Mouse (Mus musculus): ENCODE data around the gene Camk2g. TPM values are rescaled to one million over a fixed set of nuclear protein-coding genes. Genes with fewer than 3 reads are reported as not detected.

Gene Camk2g
- polyA plus RNA-seq, 2 experiments, result 3.9 to 5.4 TPM

- no peak overlapping the region for H3K27ac ChIP-seq
- H3K36me3 ChIP-seq (replicated peaks; ENCODE audit: control insufficient read depth, insufficient read depth, low read depth), result peaks cover 30% of the 10 kb centered on the region
- TF ChIP-seq EP300 (IDR thresholded peaks at IDR 0.05; ENCODE audit: low read depth) (no peak), CTCF (IDR thresholded peaks at IDR 0.05; ENCODE audit: low read depth) (peak; percentile 69)
- DNase-seq (ENCODE audit: low read depth in 3 of 3, low spot score in 3 of 3) (no peak), ATAC-seq (ENCODE audit: insufficient read depth) (no peak)
- H3K4me3 ChIP-seq (ENCODE audit: insufficient read depth in 1 of 2, low read depth in 2 of 2, low read length in 2 of 2), result peak overlapping the region in 1 of 2 experiments; percentile 72; a peak in 2 of 4 replicates
- H3K9ac ChIP-seq (replicated peaks), result no peak overlapping the region
- H3K4me2 ChIP-seq (ENCODE audit: low read depth), result peak overlapping the region; percentile 80
- no peaks in the 10 kb centered on the region for H3K27me3 ChIP-seq (ENCODE audit: control insufficient read depth, insufficient read depth, low read length)
- H3K4me1 ChIP-seq (replicated peaks; ENCODE audit: control insufficient read depth in 2 of 2, insufficient read depth in 2 of 2, low read length in 1 of 2), result peaks cover 28 to 35% of the 10 kb centered on the region in 2 experiments
- no peaks in the 10 kb centered on the region for H3K9me3 ChIP-seq (ENCODE audit: control insufficient read depth, low read length)
- 29% methylated on average over 1 of the region's 1 CpGs for WGBS (ENCODE audit: insufficient replicate concordance)
Observed at GRCm38 (mm10) chr14:20696986-20697385, 96.9 kb downstream of the Camk2g start.

GRCm38 (mm10) chr14:20695761-20696520, 97.9 kb downstream of the Camk2g start:
- peaks cover 38% of the 10 kb centered on the region for H3K36me3 ChIP-seq (replicated peaks; ENCODE audit: control insufficient read depth, insufficient read depth, low read depth)
- ATAC-seq (ENCODE audit: insufficient read depth) (peak; percentile 0; the same call in 1 of the 2 replicates), DNase-seq (ENCODE audit: low read depth in 3 of 3, low spot score in 3 of 3) (no peak)
- no peaks in the 10 kb centered on the region for H3K27me3 ChIP-seq (ENCODE audit: control insufficient read depth, insufficient read depth, low read length)
- H3K4me3 ChIP-seq (ENCODE audit: insufficient read depth in 1 of 2, low read depth in 2 of 2, low read length in 2 of 2), result peak overlapping the region; percentile 72 to 74
- peak overlapping the region; percentile 80 for H3K4me2 ChIP-seq (ENCODE audit: low read depth)
- peaks cover 22 to 27% of the 10 kb centered on the region in 2 experiments for H3K4me1 ChIP-seq (replicated peaks; ENCODE audit: control insufficient read depth in 2 of 2, insufficient read depth in 2 of 2, low read length in 1 of 2)
- TF ChIP-seq EP300 (IDR thresholded peaks at IDR 0.05; ENCODE audit: low read depth) (no peak), CTCF (IDR thresholded peaks at IDR 0.05; ENCODE audit: low read depth) (no peak)
- peak overlapping the region; percentile 87 for H3K9ac ChIP-seq (replicated peaks)
- H3K9me3 ChIP-seq (ENCODE audit: control insufficient read depth, low read length), result no peaks in the 10 kb centered on the region
- 22% methylated on average over 27 of the region's 27 CpGs for WGBS (ENCODE audit: insufficient replicate concordance)
- H3K27ac ChIP-seq, result peak overlapping the region; percentile 11; the same call in 1 of the 2 replicates

- Histone ChIP-seq H3K36me3 (replicated peaks; ENCODE audit: control insufficient read depth, insufficient read depth, low read depth) (peaks cover 44% of the 10 kb centered on the region), H3K27ac (peak within 1 kb of the TSS; percentile 68), H3K4me1 (replicated peaks; ENCODE audit: control insufficient read depth in 2 of 2, insufficient read depth in 2 of 2, low read length in 1 of 2) (peaks cover 22 to 27% of the 10 kb centered on the region in 2 experiments), H3K4me2 (ENCODE audit: low read depth) (peak within 1 kb of the TSS; percentile 80), H3K9me3 (ENCODE audit: control insufficient read depth, low read length) (no peaks in the 10 kb centered on the region), H3K9ac (replicated peaks) (peak within 1 kb of the TSS; percentile 87), H3K27me3 (ENCODE audit: control insufficient read depth, insufficient read depth, low read length) (no peaks in the 10 kb centered on the region), H3K4me3 (ENCODE audit: insufficient read depth in 1 of 2, low read depth in 2 of 2, low read length in 2 of 2) (peak within 1 kb of the TSS; percentile 72 to 74)
- peak; percentile 83 for ATAC-seq (ENCODE audit: insufficient read depth)
- TF ChIP-seq CTCF (IDR thresholded peaks at IDR 0.05; ENCODE audit: low read depth) (no peak), EP300 (IDR thresholded peaks at IDR 0.05; ENCODE audit: low read depth) (no peak)
- under 1% methylated on average over 110 of the region's 111 CpGs for WGBS (ENCODE audit: insufficient replicate concordance)
- peak; percentile 58 to 64 (median 59) for DNase-seq (ENCODE audit: low read depth in 3 of 3, low spot score in 3 of 3)
Observed at GRCm38 (mm10) chr14:20694884-20695760, 98.8 kb downstream of the Camk2g start, which contains the start of gene Fut11. Fut11 (plus strand) TSS chr14:20694968.

- peak; percentile 24; the same call in 1 of the 2 replicates for ATAC-seq (ENCODE audit: insufficient read depth)
- WGBS (ENCODE audit: insufficient replicate concordance), result 40% methylated on average over 13 of the region's 13 CpGs
- peaks cover 22 to 27% of the 10 kb centered on the region in 2 experiments for H3K4me1 ChIP-seq (replicated peaks; ENCODE audit: control insufficient read depth in 2 of 2, insufficient read depth in 2 of 2, low read length in 1 of 2)
- H3K4me3 ChIP-seq (ENCODE audit: insufficient read depth in 1 of 2, low read depth in 2 of 2, low read length in 2 of 2), result peak overlapping the region; percentile 72 to 74
- H3K27ac ChIP-seq, result no peak overlapping the region; the same call in none of the 2 replicates
- no peaks in the 10 kb centered on the region for H3K9me3 ChIP-seq (ENCODE audit: control insufficient read depth, low read length)
- no peak for DNase-seq (ENCODE audit: low read depth in 3 of 3, low spot score in 3 of 3)
- H3K36me3 ChIP-seq (replicated peaks; ENCODE audit: control insufficient read depth, insufficient read depth, low read depth), result peaks cover 51% of the 10 kb centered on the region
- H3K9ac ChIP-seq (replicated peaks), result peak overlapping the region; percentile 87
- H3K4me2 ChIP-seq (ENCODE audit: low read depth), result peak overlapping the region; percentile 80
- H3K27me3 ChIP-seq (ENCODE audit: control insufficient read depth, insufficient read depth, low read length), result no peaks in the 10 kb centered on the region
- TF ChIP-seq EP300 (IDR thresholded peaks at IDR 0.05; ENCODE audit: low read depth), result no peak
- no peak for TF ChIP-seq CTCF (IDR thresholded peaks at IDR 0.05; ENCODE audit: low read depth)
Observed at GRCm38 (mm10) chr14:20694185-20694883, 99.6 kb downstream of the Camk2g start.

Measured in liver, embryonic 14.5 days (tissue).